Mouse (Mus musculus) cerebellum, postnatal 36 days (tissue): ENCODE data around the gene Avpr1a.
A peak's percentile ranks its signal among the peaks of the same experiment; 100 is the strongest.

ENCODE experiments used
- DNase-seq, 2 experiments: peaks; one replicate each; pipeline ENCODE4 v3.0.0; 2021 to 2022; ENCODE audit warnings: mixed read lengths in 2 of 2

The Avpr1a gene

GRCm38 (mm10) chr10:122447861-122448716, at the start of gene Avpr1a:
Gene Avpr1a (plus strand): TSS chr10:122448499.
- DNase-seq: no peak

- DNase-seq: no peak
Observed at GRCm38 (mm10) chr10:122402270-122402669, 46.0 kb upstream of the Avpr1a start.

GRCm38 (mm10) chr10:122406333-122406732, 42.0 kb upstream of the Avpr1a start:
- DNase-seq: no peak

DNA sequence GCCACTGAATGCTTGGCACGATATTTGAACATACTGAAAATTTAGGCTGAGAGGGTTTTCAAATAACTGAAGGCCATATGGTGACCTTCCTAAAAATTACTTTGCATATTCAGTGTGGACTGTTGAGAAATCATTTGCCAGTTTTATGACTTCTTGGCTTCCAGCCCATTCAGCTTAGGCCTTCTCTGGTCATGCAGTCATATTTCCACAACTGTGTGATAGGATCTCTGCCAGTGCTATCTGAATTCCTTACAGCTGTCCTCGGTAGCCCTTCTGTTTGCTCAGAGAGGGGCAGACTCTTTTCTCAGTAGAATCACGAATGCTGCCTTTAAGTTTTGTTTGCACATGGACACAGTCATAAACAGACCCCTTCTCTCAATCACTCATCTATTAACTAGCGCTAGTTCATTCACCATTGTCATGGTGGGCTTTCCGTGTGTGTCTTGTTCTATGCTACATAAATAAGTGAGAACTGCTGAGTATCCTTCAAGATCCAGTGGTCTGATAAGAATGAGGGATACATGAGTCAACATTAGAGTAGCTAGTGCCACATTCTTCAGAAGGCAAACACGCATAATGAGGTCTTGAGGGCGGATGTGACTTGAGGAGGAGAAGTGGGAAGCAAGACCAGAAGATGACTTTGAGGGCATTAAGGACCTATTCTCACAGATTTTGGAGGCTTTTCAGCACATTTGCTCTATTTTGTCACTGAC, 39.4 kb upstream of the Avpr1a start:
- no peak for DNase-seq

- no peak for DNase-seq
Observed at GRCm38 (mm10) chr10:122410791-122411190, 37.5 kb upstream of the Avpr1a start.

DNA sequence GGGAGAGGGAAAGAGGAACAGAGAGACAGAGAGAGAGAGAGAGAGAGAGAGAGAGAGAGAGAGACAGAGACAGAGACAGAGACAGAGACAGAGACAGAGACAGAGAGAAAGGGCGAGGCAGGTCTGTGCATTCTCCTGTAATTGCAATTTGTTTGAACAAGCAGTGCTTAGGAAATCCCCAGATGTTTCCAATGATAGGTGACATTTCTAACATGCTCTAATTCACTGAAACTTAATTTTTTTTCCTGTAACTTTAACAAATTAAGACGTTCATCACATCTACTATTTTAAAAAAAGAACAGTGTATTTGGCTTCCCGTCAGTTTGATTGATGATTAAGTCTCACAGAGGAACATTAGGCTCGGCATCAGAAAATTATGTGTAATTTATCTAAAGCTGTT, 15.6 kb upstream of the Avpr1a start:
- DNase-seq: no peak

DNA sequence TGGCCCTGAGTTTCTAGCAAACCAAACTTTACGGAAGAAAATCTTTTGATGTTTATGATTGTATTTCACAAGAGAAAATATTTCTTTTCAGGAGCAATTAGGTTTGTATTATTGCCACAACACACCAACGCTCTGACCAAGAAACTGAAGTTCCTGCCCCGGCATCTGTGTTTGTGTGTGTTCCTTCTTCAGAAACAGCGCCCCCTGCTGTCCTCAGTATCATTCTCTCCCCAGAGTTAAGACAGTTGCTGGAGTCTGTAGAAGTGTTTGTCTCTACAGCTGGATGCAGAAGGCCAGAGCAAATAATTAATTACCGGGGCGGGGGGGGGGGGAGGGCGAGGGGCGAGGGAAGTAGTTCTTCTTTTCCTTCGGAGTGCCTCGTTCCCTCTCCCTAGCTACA, 1.0 kb upstream of the Avpr1a start:
- DNase-seq: peak; percentile 46 to 48

DNA sequence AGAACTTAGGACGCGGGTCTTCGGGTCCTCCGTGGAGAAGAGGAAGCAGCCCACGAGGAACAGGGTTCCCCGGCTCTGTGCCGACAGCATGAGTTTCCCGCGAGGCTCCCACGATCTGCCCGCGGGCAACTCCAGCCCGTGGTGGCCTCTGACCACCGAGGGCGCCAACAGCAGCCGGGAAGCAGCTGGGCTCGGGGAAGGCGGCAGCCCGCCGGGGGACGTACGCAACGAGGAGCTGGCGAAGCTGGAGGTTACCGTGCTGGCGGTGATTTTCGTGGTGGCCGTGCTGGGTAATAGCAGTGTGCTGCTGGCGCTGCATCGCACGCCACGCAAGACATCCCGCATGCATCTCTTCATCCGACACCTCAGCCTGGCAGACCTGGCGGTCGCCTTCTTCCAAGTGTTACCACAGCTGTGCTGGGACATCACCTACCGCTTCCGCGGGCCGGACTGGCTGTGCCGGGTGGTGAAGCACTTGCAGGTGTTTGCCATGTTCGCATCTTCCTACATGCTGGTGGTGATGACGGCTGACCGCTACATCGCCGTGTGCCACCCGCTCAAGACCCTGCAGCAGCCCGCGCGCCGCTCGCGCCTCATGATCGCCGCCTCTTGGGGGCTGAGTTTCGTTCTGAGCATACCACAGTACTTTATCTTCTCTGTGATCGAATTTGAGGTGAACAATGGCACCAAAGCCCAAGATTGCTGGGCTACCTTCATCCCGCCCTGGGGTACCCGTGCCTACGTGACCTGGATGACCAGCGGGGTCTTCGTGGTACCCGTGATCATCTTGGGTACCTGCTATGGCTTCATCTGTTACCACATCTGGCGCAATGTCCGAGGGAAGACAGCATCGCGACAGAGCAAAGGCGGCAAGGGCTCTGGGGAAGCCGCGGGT, 665 bp downstream of the Avpr1a start:
- DNase-seq: no peak

DNA sequence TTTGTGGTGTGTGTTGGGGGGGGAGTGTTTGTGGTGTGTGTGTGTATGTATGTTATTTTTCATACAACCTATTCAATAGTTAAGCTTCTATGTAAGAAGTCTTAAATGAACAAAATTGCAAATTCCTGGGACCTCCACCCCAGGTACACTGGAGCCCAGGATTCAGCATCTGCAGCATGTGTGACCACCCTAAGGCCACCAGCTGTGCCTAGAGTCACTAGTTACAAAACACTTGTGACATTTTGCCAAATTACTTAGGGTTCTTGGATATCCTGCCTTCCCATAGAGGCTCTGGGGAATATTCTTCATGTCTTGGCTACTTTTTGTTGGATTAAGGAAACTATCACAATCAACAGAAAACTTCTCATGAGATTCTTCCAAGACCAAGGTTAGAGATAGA, 1.6 kb downstream of the Avpr1a start:
- no peak for DNase-seq

DNA sequence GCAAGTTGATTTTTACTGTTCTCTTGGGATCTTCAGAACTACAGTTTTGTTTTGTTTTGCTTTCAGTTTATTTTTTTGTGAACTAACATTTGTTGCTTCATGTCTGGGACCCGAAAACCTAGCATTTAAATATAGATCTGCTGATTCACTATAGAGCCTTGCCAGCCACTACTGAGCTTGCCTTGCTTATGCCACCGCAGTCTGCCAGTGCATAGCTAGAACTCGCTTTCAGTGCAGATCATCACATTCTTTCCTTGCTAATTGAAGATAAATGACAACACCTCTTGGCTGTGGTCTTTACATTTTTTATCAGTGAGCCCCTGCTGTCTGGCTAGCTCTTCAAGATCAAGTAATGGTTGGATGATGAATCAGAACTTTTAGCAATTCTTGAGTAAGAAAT, 5.2 kb downstream of the Avpr1a start:
- no peak for DNase-seq

- DNase-seq: no peak
Observed at GRCm38 (mm10) chr10:122455793-122456192, 7.5 kb downstream of the Avpr1a start.

DNA sequence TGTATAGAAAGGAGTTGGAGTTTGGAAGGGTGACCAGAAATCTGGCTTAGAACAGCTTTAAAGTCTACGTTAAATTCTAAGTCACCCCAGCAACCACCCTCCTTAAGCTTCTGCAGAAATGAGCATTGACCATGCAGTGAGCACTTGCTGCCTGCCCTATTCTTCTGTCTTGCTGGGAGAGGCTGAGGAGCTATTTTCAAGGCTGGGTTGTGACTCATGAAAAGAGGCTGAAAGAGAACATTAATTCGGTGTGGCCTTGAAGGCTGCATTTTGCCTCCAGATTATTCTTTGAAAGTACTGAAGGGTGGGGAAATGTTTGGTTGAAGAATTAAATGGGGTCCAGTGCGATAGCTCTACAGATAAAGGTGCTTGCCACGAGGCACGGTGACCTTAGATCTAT, 28.5 kb downstream of the Avpr1a start:
- no peak for DNase-seq

GRCm38 (mm10) chr10:122498551-122498950, 50.3 kb downstream of the Avpr1a start:
- DNase-seq: no peak

DNA sequence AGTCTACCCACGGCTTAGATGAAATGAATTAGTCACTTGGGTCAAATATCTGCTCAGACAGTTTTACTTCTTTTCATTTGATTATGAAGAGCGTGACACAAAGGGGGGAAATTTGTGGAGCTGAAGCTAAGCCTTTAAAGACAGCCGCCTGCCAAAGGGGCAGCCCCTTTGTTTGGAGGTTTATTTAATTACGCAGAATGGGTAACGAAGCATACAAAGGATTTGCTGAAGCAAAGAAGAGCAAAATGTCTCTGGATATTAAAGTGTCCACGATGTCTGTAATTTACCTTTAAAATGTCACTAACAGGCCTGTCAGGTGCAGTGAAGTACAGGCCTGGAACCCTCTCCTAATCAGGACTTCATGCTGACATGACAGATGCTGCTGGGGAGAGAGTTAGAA, 51.0 kb downstream of the Avpr1a start:
- DNase-seq: no peak
